Mouse (Mus musculus) neural tube, embryonic 10.5 days (tissue): ENCODE results near the gene Agr2.

Experiments
- DNase-seq: peaks from one replicate; pipeline ENCODE4 v3.0.0-alpha.2; 2017; ENCODE audit warnings: low spot score; ENCODE audit errors: extremely low spot score

Agr2 gene

DNA sequence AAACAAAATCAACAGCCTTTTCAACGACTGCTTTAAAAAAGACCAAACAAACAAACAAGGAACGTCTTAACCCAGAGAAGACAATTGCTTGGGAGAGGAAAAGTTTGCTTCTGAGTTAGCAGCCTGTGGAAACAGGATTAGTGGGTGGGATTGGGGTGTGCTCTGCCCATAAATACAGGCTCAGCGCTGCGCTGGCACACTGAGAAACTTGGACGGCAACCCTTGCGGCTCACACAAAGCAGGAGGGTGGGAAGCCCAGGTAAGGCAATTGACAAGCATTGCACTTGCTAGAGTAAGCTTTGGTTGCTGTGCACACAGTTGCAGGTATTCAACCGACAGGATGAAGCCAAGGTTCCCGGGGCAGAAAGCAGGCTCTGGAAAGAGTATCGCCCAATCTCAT is at the start of gene Agr2:
Gene Agr2 (plus strand): TSS at position 197 of the 400 bp plus-strand sequence.
- no peak for DNase-seq

DNA sequence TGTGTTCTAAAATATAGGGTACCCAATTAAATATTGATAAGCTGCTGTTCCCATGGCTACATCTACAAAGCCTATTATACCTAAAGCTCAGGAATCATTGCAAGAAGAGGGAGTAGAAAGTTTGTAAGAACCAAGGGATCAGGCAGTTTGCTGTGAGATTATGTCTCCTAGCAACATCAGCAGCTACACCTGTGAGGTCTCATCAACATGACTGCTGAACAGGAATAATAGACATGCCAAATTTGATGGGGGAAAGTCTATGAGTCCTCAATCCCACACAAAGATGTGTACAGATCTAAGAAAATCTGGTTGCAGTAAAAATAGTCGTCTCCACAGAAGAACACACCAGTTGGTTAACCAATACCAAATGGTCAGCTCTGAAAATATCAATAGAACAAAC is 41.0 kb upstream of the Agr2 start:
- DNase-seq, result no peak

DNA sequence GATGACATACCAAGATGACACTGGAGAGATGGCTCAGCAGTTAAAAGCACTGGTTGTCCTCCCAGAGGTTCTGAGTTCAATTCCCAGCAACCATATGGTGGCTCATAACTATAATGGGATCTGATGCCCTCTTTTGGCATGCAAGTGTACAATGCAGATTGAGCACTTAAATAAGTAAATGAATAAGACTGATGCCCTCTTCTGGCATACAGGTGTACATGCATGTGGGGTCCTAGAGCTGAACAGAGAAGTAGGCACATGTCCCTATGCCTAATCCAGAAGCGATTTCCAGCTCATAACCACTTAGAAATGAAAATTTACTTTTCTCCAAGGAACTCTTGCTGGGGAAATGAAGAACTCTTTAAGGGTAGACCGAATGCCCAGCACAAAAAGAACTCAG is 35.5 kb upstream of the Agr2 start:
- no peak for DNase-seq

DNA sequence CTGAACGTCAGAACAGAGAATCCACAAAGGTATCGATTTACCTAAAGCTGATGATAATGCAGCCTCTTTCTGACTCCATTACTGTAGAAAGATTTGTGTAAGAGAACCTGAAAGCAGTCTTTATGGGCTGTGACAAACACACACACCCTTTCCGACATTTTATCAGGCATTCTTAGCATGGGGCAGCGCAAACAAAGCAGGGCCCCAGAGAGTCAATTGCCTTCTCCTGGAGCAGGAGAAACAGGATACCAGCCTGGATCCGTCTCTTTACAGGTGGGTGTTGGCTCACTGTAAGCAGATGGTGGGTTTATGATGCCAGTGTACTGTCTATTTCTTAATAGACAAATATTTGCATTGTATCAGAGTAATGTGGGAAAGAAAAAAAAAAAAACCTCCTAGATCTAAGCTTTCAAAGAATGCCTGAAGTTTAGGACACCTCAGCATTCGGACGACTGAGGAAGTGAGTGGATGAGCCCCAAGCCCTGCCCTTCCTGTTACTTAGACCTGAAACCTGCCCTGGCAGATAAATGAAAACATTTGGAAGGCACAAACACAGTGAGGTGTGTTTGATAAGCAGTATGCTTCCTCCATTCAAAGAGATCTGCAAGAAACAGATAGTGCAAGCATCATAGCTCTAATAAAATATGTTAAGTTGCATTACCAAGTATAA is 26.5 kb upstream of the Agr2 start:
- DNase-seq, result no peak

DNA sequence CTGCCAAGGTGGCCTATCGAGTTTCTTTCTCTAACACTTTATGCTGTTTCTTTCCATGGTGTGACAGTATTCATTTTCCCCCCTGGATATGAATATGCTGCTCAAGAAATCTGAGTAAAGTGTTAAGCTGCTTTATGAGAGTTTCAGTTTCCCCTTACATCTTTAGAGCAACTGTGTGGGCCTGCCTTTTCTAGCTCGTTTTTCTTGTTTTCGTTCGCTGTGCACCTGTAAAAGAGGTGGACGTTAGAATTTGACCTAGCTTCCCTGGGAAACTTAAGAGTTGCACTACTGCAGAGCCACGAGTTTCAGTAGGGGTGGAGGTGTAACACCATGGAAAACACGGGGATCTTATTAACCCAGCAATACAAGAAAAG is 26.0 kb upstream of the Agr2 start:
- no peak for DNase-seq

DNA sequence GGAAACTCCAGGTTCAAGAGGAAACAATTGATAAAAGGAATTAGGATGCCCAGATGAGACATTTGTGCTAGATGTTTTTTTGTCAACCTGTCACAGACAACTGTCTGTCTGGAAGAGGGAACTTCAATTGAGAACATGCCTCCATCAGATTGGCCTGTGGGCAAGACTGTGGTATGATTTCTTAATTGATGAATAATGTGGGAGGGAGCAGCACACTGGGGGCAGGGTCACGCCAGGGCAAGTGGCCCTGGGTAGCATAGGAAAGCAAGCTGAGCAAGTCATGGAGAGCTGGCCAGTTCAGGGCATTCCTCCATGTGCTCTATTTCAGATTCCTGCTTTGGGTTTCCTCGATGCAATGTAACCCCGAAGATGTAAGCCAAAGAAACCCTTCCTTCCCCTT is 16.8 kb upstream of the Agr2 start:
- no peak for DNase-seq

DNA sequence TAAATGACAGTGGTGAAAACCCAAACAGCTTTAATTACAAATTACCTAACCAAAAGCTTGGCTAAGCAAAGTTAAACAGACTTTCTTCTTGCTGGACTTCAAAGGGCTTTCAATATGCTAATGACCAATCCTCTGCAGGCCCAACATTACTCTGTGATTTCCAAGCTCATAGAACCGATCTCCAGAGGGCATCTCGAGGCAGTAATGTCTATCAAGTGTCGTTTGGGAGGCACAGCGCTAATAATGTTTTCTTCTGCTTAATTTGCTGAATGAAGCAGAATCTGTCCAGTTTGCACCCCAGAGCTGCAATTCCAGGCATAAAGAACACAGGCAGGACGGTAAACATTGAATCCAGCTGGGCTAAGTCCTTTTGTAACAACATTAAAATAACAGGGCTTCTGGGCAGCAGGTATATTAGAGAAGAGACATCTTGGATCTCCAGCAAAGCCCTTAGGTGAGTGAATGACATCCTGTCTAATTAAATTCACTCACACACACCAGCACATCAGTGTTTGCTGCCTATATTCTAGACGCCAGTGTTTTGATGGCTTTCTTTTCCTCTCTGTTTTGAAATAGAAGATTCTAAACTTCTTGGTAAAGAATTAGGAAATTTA is 15.0 kb upstream of the Agr2 start:
- DNase-seq, result no peak

DNA sequence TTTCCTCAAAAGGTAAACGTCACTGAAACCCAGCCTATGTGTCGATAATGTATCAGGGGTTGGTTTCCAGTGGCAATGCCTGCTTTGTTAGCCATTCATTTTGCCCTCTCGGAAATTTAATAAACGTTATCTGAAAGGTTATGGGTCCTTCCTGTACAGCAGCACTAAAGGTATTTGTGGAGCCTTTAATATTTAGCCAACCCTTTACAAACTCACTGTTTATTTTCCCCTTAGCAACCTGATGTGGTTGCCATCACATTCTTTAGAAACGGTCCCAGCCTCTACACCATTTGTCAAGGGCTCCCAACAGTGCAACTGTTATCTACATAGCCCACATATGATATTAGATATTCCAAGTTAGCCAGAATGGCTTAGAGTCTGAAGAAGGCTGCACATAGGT is 13.1 kb upstream of the Agr2 start:
- no peak for DNase-seq

DNA sequence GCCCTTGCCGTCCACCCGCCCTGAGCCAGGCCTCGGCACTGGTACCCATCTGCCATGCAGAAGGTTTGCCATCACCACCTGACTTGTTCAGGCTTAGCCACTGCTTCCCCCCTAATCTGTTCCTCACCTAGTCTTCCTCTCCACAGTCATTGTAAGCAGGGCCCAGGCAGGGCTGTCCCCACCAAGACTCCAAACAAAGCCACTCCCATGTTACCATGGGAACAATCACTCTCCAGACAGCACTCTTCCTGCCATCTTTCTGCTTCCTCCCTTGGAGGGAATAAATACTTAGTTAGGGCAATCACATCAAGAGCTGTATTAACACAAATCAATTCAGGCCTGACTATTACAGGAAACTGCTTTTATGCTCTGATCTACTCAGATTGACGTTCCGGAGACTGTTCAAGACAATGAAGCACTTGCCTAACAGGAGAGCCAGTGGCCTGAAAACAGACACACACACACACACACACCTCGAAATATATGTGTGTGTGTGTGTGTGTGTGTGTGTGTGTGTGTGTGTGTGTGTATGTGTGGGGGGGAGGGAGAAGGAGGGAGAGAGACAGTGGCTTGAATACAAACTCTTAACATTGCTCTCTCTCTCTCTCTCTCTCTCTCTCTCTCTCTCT is 10.9 kb upstream of the Agr2 start:
- DNase-seq, result no peak

DNA sequence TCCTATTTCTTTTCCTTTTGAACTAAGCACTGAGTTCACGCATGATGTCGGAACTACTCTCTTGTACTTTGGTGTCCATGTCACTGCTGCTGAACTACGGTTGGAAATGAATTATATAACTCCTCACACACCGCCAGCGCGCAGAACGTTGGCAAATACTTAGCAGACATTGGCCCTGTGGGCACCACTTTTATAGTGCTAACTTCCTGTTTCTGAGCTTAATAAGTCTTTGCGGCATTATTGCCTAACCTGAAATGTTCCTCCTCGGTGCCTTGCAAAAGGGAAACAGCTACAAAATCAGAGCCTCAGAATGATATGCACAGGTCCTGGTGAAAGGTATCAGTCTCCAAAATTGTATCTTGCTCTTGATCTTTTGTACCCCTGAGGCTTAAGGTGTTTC is 9.2 kb upstream of the Agr2 start:
- no peak for DNase-seq

DNA sequence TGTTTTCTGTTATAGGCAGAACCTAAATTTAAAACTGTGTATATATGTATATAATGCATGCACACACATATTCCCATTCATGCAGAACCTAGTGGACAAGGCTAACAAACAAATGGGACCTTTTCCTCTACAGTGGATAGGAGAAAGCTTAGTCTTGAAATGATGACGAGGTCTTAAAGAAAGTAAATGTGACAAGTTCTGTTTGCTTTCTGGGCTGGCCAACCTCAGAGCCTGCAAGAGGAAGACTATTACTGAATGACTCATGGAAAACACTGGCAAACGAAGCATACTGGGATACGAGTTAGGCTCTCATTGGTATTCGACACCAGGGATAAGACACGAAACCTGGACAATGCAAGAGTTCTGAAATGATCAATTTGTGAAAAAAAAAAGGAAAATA is 8.0 kb upstream of the Agr2 start:
- no peak for DNase-seq

DNA sequence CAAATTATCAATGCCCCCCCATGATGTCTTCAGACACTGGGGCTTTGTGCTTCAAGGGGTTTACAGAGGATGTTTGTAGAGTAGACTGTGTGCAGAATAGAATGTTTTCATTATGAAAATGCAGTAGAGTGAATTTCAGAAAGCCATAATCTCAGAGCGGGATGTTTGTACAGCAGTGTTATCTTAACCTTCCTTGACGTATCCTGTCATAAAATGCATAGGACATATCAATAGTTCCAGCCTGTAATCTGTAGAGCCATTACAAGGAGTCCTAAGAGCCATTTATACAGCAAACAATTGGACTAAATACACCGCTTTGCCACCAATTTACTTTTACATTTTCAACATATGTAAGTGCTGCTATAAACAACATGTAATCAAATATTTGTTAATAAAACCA is 876 bp downstream of the Agr2 start:
- no peak for DNase-seq

DNA sequence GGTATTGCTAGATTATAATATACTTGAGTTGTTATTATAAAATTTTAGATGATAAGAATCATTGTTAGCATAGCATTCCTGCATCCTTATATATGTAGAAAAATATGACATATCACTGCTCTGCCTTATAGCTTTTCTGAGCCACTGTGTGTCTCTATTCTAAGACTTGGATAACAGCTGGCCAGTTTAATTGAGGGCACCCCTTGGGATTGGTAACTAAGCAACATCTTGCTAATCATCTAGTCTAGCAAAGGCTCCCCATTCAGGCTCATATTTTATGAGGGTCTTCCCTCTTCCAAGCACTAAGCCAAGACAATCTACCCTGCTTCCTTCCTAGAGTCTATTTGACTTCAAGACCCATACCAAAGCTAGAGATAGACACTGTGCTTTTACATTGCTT is 1.4 kb downstream of the Agr2 start:
- no peak for DNase-seq

DNA sequence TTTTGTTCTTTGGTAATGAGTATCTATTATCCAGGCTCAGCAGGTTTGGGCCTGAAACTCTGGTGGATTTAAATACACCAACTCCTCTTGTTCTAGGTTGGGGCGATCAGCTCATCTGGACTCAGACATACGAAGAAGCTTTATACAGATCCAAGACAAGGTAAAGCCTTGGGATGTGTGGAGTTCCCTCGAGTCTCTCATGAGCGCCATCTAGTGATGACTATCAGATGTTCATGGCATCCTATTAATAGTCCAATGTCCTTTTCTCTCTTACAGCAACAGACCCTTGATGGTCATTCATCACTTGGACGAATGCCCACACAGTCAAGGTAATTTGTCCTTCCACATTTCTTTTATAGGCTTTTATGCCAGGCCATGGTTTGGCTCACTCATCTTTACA is 3.1 kb downstream of the Agr2 start:
- DNase-seq, result no peak

DNA sequence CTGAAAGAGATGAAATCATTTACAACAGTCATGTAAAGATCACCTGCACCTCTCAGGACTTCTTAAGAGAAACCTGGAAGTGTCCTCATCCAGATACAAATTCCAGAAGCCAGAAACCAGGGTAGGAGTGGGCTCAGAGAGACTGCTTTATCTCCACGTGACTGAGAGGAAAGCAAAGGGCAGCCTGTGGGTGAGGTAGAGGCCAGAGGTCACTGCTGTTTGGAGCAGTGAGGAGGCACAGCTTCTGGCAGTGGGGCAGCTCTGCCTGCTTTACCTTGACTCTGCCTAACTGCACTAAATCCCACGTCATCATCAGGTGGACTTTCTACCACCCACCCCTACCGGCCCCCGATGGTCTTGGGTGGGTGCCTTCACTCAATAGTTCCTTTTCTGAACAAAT is 12.0 kb downstream of the Agr2 start:
- no peak for DNase-seq

DNA sequence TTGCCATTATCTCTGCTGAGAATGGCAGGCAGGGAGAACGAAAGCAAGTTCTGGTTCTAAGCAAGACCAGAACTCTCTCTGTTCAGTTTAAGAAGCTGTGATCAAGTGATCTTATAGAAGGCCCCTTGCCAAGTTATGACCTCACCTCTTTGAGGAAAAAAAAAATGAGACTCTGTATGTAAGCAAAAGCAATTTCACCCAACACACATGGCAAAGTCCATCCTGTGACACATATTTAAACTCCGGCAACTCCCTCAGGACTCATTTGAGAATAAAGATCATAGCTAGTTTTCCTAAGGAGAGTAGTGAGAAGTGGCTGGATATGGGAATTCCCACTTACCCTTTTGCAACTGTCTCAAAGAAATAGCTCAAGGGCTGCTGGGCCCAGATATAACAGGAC is 14.9 kb downstream of the Agr2 start:
- DNase-seq, result no peak

DNA sequence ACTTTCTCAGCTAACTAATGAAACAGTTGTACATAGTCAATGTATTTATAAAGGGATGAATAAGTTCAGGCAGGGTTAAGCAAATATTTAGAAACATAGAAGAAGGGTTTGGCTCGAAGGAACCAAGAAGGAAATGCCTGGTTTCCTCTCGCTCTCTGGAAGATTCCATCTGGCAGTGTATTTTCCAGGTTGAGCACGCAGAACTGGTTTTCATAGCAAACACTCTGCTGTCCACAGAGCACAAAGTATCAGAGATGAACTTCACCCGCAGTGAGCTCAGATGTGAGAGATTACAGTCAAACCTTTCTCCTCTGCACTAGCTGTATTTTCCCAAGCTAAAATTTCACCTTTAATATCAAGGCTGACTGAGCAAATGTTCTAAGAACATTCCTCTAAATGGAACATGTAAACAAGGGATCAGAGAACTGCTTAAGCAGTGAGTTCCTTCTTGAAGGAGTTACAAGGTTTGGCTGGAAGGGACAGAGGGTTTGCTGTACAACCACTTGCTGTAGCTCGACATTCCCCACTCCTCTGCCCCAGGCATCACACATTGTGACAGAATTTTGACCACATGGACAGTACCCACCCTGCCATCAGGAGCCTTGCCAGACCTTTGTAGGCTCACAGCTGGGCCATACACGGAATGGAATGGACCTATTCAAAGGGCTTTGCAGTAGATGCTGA is 15.8 kb downstream of the Agr2 start:
- DNase-seq, result no peak

DNA sequence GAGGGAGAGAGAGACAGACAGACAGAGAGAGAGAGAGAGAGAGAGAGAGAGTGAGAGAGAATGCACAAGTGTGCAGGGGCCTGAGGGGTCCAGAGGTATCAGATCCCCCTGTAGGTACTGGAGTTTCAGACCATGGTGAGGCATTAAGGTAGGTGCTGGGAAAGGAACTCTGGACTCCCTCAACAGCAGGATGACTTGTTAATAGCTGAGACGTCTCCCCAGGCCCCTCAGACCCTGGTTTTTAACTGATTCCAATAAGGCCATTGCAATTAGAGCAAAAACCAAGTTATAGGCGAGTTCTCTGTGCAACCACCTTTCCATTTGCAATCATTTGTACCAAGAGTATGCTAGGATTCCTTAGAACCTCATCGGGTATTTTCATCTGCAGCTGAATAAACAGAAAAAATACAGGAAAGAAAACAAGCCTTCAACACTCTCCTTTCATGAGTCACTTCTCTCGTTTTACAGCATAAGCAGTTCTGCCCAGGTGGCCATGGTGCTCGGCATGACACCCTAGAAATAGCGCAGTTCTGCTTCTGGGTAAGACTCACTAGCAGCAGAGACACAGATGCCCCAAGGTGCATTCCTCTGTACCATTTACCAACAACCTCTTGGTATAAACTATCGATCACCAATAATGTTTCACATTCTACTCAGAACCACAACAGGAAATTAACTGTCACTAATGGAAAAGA is 20.7 kb downstream of the Agr2 start:
- DNase-seq, result no peak

DNA sequence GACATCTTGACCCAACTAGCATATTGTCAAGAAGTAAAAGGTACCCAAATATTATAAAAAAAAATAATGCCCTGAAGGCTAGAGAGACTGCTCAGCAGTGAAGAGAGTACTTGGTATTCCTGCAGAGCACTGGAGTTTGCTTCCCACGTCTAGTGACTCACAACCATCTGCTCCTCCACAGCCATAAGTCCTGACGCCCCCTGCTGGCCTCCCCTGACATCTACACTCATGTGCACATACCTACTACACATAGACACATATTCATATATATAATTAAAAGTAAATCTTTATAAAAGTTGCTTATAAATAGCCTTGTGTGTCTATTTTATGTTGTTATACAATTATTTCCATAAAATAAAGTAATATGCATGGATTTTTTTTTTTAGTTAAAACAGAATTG is 25.1 kb downstream of the Agr2 start:
- no peak for DNase-seq

DNA sequence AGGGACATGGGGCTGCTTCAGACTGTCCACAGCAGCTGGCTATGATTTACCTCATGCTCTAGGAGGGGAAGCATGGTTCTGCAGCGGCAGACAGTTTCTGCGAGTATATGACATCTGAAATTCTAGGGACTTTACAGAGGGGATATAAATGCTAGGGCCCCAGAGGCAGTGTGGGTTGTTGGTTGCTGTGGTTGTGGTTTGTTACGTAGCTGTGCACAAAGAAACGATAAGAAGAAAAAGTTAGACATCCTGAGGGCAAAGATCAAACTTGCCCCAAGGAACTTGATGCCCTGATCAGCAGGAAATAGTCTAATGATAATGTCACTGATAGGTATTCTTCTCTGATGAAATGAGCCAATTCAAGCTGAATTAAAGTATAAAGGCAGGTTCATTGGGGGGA is 26.9 kb downstream of the Agr2 start:
- DNase-seq, result no peak

DNA sequence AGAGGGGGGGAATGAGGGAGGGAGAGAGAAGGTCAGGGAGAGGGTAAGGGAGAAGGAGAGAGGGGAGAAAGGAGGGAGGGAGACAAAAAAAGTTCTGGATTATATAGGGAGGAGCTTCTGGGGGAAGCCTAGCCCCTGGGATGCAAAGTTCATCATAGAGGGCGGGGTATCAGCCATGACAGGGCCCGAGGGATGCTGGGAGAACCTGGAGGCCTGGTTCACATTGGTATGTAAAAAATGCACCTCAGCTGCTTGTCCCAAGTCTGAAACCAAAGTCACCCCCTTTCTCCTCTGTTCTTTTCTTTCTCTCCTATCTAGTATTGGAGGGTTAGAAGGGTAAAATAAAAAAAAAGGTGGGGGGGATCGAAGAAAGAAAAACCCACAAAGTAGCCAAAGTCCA is 27.4 kb downstream of the Agr2 start:
- DNase-seq, result no peak

DNA sequence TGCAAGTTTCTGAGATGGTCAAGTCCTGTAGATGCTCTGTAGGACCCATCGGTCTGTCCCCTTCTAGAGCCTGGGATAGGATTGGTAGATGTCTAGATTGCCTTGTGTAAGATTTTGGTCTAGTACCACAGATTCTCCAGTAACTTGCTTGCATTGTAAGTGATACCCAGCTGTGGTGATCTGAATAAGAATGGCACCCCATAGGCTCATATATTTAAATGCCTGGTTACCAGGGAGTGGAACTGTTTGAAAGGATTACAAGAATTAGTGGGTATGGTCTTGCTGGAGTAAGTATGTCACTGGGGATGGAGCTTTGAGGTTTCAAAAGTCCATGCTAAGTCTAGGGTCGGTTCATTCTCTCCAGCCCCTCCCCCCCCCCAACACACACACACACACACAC is 28.0 kb downstream of the Agr2 start:
- no peak for DNase-seq
